Mouse (Mus musculus) gastrocnemius, postnatal 25 days (tissue): ENCODE results near the gene Gm853. TPM values are rescaled to one million over a fixed set of nuclear protein-coding genes. Genes with fewer than 3 reads are reported as not detected.
A peak's percentile ranks its signal among the peaks of the same experiment; 100 is the strongest.

ENCODE experiments used
- DNase-seq: peaks from one replicate; pipeline ENCODE4 v3.0.0; 2022
- total RNA-seq, 2 experiments: library from RNA; stranded (reverse); gene quantifications; 1 replicate in 1 of 2; 2 replicates in 1 of 2; pipeline ENCODE4 v1.2.3; 2021

Gm853 gene
- total RNA-seq, 2 experiments from 2014 or later: not detected

- DNase-seq: no peak
These were observed 8.3 kb downstream of the Gm853 start for GRCm38 (mm10) chr4:130213857-130214256.

GRCm38 (mm10) chr4:130213197-130213596 is 9.0 kb downstream of the Gm853 start:
- DNase-seq: no peak

GRCm38 (mm10) chr4:130212421-130212820 is 9.8 kb downstream of the Gm853 start:
- no peak for DNase-seq

- DNase-seq: no peak
These were observed 10.3 kb downstream of the Gm853 start for GRCm38 (mm10) chr4:130211870-130212269.

GRCm38 (mm10) chr4:130198694-130199670 is 23.2 kb downstream of the Gm853 start:
- DNase-seq: peak; percentile 51

- DNase-seq: no peak
These were observed 25.7 kb downstream of the Gm853 start for GRCm38 (mm10) chr4:130196542-130196941.

GRCm38 (mm10) chr4:130195924-130196323 is 26.3 kb downstream of the Gm853 start:
- DNase-seq: no peak

GRCm38 (mm10) chr4:130192266-130192665 is 29.9 kb downstream of the Gm853 start:
- no peak for DNase-seq

GRCm38 (mm10) chr4:130189606-130190005 is 32.6 kb downstream of the Gm853 start:
- DNase-seq: no peak

- peak; percentile 66 for DNase-seq
These were observed 33.3 kb downstream of the Gm853 start for GRCm38 (mm10) chr4:130188806-130189297.

- no peak for DNase-seq
These were observed 35.3 kb downstream of the Gm853 start for GRCm38 (mm10) chr4:130186891-130187290.

- DNase-seq: no peak
These were observed 35.8 kb downstream of the Gm853 start for GRCm38 (mm10) chr4:130186450-130186849.

GRCm38 (mm10) chr4:130183879-130184278 is 38.3 kb downstream of the Gm853 start:
- no peak for DNase-seq

GRCm38 (mm10) chr4:130183023-130183422 is 39.2 kb downstream of the Gm853 start:
- DNase-seq: no peak

GRCm38 (mm10) chr4:130181886-130182285 is 40.3 kb downstream of the Gm853 start:
- no peak for DNase-seq

GRCm38 (mm10) chr4:130180909-130181602 is 41.1 kb downstream of the Gm853 start:
- DNase-seq: no peak

- no peak for DNase-seq
These were observed 42.3 kb downstream of the Gm853 start for GRCm38 (mm10) chr4:130179876-130180275.

GRCm38 (mm10) chr4:130177536-130177935 is 44.7 kb downstream of the Gm853 start:
- no peak for DNase-seq

- no peak for DNase-seq
These were observed 45.1 kb downstream of the Gm853 start for GRCm38 (mm10) chr4:130177087-130177486.

- no peak for DNase-seq
These were observed 46.0 kb downstream of the Gm853 start for GRCm38 (mm10) chr4:130176156-130176720.

- peak; percentile 28 for DNase-seq
These were observed 47.0 kb downstream of the Gm853 start, which contains the start of gene Tinagl1 for GRCm38 (mm10) chr4:130175072-130175711. TSS of gene Tinagl1 (minus strand) at chr4:130175122.
